Mouse (Mus musculus): ENCODE results near the gene Tnni1. TPM values are rescaled to one million over a fixed set of nuclear protein-coding genes. Genes with fewer than 3 reads are reported as not detected.

Tnni1 gene
- polyA plus RNA-seq, 1 experiment from 2014 or later = 15.6 TPM

DNA sequence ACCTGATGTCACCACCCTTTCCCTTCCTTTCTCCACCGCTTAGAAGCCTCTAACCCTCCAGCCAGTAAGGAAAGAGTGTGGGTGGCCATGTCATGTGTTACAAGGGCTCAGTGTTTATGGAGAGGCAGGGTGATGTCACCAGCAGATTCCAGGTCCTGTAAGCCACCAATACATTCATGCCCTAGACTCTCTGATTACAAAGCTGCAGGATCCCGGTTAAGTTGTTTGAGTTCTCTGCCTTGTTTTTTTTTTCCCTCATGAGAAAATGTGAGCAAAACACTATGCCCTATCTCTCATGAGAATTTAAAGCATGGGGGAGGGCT, 15.1 kb upstream of the Tnni1 start:
- peaks cover 30% of the 10 kb centered on the region for H3K27me3 ChIP-seq (ENCODE audit: control insufficient read depth, insufficient read depth, low read depth, low read length)
- no peak overlapping the region for H3K27ac ChIP-seq (ENCODE audit: low read length)
- no peaks in the 10 kb centered on the region for H3K36me3 ChIP-seq (ENCODE audit: control insufficient read depth, insufficient read depth)
- no peak overlapping the region for H3K4me2 ChIP-seq (ENCODE audit: low read depth, low read length)
- no peak for ATAC-seq (ENCODE audit: low read depth)
- H3K4me3 ChIP-seq (ENCODE audit: low read depth, low read length) = no peak overlapping the region
- no peaks in the 10 kb centered on the region for H3K9me3 ChIP-seq (replicated peaks; ENCODE audit: control insufficient read depth, low read length)
- peaks cover 10% of the 10 kb centered on the region for H3K4me1 ChIP-seq (ENCODE audit: control insufficient read depth, low read depth, low read length)
- no peak overlapping the region for H3K9ac ChIP-seq (ENCODE audit: low read depth, low read length)
- WGBS (ENCODE audit: insufficient replicate concordance) = 66% methylated on average over 2 of the region's 2 CpGs

DNA sequence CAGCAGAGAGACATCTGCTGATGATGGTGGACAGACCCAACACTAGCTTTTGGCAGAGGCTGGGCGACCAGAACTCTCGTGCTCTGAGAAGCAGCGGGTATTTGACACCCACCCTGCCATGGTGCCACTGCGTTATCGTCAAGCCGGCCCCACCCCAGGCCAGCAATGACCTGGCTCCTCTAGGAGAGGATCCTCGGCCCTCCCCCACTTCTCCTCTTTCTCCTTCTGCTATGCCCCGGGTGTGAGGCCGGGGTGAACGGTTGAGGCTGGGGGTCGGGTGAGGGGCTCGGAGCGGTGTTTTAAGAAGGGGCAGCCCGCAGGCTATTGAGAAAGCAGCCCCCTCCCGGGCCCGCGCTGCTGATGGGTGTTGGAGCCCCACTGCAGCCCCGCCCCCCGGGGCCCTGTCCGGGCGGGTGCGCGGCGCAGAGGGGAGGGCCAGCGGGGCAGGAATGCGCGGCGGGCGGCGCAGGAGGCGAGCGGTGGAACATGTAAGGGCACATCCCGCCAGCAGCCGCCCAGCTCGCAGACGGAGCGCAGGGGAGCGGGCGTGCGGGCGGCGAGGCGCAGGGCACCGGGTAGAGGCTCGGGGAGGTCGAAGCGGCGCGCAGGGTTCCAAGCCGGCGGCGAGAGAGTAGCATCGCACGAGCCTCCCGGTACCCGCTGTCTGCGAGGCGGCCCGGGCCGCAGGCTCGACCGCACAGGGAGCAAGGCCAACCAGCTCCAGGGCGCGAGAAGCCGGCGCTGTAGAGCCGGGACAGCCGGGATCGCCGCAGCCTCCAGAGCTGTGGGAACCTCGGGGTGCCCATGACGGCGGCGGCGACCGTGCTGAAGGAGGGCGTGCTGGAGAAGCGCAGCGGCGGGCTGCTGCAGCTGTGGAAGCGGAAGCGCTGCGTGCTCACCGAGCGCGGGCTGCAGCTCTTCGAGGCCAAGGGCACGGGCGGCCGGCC, 13.3 kb upstream of the Tnni1 start, which contains the start of gene Phlda3:
TSS of gene Phlda3 (plus strand) at position 475 of the 947 bp plus-strand sequence.
- Histone ChIP-seq H3K4me2 (ENCODE audit: low read depth, low read length) (peak within 1 kb of the TSS; percentile 81), H3K36me3 (ENCODE audit: control insufficient read depth, insufficient read depth) (no peaks in the 10 kb centered on the region), H3K27me3 (ENCODE audit: control insufficient read depth, insufficient read depth, low read depth, low read length) (peaks cover 32% of the 10 kb centered on the region), H3K4me1 (ENCODE audit: control insufficient read depth, low read depth, low read length) (peaks cover 10% of the 10 kb centered on the region), H3K9ac (ENCODE audit: low read depth, low read length) (peak within 1 kb of the TSS; percentile 54), H3K9me3 (replicated peaks; ENCODE audit: control insufficient read depth, low read length) (no peaks in the 10 kb centered on the region), H3K4me3 (ENCODE audit: low read depth, low read length) (peak within 1 kb of the TSS; percentile 63), H3K27ac (ENCODE audit: low read length) (no peak within 1 kb of the TSS)
- ATAC-seq (ENCODE audit: low read depth) = peak; percentile 83
- WGBS (ENCODE audit: insufficient replicate concordance) = under 1% methylated on average over 87 of the region's 90 CpGs

- H3K4me3 ChIP-seq (ENCODE audit: low read depth, low read length) = peak overlapping the region; percentile 63
- 26% methylated on average over 30 of the region's 30 CpGs for WGBS (ENCODE audit: insufficient replicate concordance)
- peak overlapping the region; percentile 54 for H3K9ac ChIP-seq (ENCODE audit: low read depth, low read length)
- peaks cover 10% of the 10 kb centered on the region for H3K4me1 ChIP-seq (ENCODE audit: control insufficient read depth, low read depth, low read length)
- no peak for ATAC-seq (ENCODE audit: low read depth)
- H3K27ac ChIP-seq (ENCODE audit: low read length) = no peak overlapping the region
- H3K4me2 ChIP-seq (ENCODE audit: low read depth, low read length) = peak overlapping the region; percentile 81
- peaks cover 32% of the 10 kb centered on the region for H3K27me3 ChIP-seq (ENCODE audit: control insufficient read depth, insufficient read depth, low read depth, low read length)
- no peaks in the 10 kb centered on the region for H3K36me3 ChIP-seq (ENCODE audit: control insufficient read depth, insufficient read depth)
- H3K9me3 ChIP-seq (replicated peaks; ENCODE audit: control insufficient read depth, low read length) = no peaks in the 10 kb centered on the region
Observed at GRCm38 (mm10) chr1:135766592-135767306, 12.5 kb upstream of the Tnni1 start.

- Histone ChIP-seq H3K27ac (ENCODE audit: low read length) (no peak overlapping the region), H3K36me3 (ENCODE audit: control insufficient read depth, insufficient read depth) (no peaks in the 10 kb centered on the region)
Observed at GRCm38 (mm10) chr1:135767324-135767890, 11.8 kb upstream of the Tnni1 start.

GRCm38 (mm10) chr1:135768400-135768799, 10.8 kb upstream of the Tnni1 start:
- no peak overlapping the region for H3K9ac ChIP-seq (ENCODE audit: low read depth, low read length)
- H3K4me3 ChIP-seq (ENCODE audit: low read depth, low read length) = no peak overlapping the region
- no peaks in the 10 kb centered on the region for H3K9me3 ChIP-seq (replicated peaks; ENCODE audit: control insufficient read depth, low read length)
- no peak overlapping the region for H3K27ac ChIP-seq (ENCODE audit: low read length)
- WGBS (ENCODE audit: insufficient replicate concordance) = 59% methylated on average over 2 of the region's 2 CpGs
- H3K36me3 ChIP-seq (ENCODE audit: control insufficient read depth, insufficient read depth) = no peaks in the 10 kb centered on the region
- H3K27me3 ChIP-seq (ENCODE audit: control insufficient read depth, insufficient read depth, low read depth, low read length) = peaks cover 32% of the 10 kb centered on the region
- H3K4me2 ChIP-seq (ENCODE audit: low read depth, low read length) = no peak overlapping the region
- H3K4me1 ChIP-seq (ENCODE audit: control insufficient read depth, low read depth, low read length) = peaks cover 10% of the 10 kb centered on the region
- ATAC-seq (ENCODE audit: low read depth) = no peak

More at GRCm38 (mm10) chr1:135767324-135767890, 11.8 kb upstream of the Tnni1 start:
- Histone ChIP-seq H3K4me1 (ENCODE audit: control insufficient read depth, low read depth, low read length) (peaks cover 10% of the 10 kb centered on the region), H3K27me3 (ENCODE audit: control insufficient read depth, insufficient read depth, low read depth, low read length) (peaks cover 32% of the 10 kb centered on the region), H3K4me3 (ENCODE audit: low read depth, low read length) (peak overlapping the region; percentile 63), H3K4me2 (ENCODE audit: low read depth, low read length) (peak overlapping the region; percentile 81), H3K9ac (ENCODE audit: low read depth, low read length) (no peak overlapping the region), H3K9me3 (replicated peaks; ENCODE audit: control insufficient read depth, low read length) (no peaks in the 10 kb centered on the region)
- no peak for ATAC-seq (ENCODE audit: low read depth)
- WGBS (ENCODE audit: insufficient replicate concordance) = 63% methylated on average over 4 of the region's 4 CpGs

GRCm38 (mm10) chr1:135770237-135770636, 9.0 kb upstream of the Tnni1 start:
- Histone ChIP-seq H3K4me1 (ENCODE audit: control insufficient read depth, low read depth, low read length) (peaks cover 10% of the 10 kb centered on the region), H3K36me3 (ENCODE audit: control insufficient read depth, insufficient read depth) (no peaks in the 10 kb centered on the region), H3K27me3 (ENCODE audit: control insufficient read depth, insufficient read depth, low read depth, low read length) (peaks cover 23% of the 10 kb centered on the region), H3K27ac (ENCODE audit: low read length) (no peak overlapping the region), H3K9ac (ENCODE audit: low read depth, low read length) (no peak overlapping the region), H3K9me3 (replicated peaks; ENCODE audit: control insufficient read depth, low read length) (no peaks in the 10 kb centered on the region), H3K4me2 (ENCODE audit: low read depth, low read length) (no peak overlapping the region), H3K4me3 (ENCODE audit: low read depth, low read length) (no peak overlapping the region)
- 39% methylated on average over 7 of the region's 7 CpGs for WGBS (ENCODE audit: insufficient replicate concordance)
- no peak for ATAC-seq (ENCODE audit: low read depth)

- no peak overlapping the region for H3K27ac ChIP-seq (ENCODE audit: low read length)
- no peaks in the 10 kb centered on the region for H3K36me3 ChIP-seq (ENCODE audit: control insufficient read depth, insufficient read depth)
- H3K9ac ChIP-seq (ENCODE audit: low read depth, low read length) = no peak overlapping the region
- ATAC-seq (ENCODE audit: low read depth) = no peak
- 24% methylated on average over 12 of the region's 12 CpGs for WGBS (ENCODE audit: insufficient replicate concordance)
- no peaks in the 10 kb centered on the region for H3K9me3 ChIP-seq (replicated peaks; ENCODE audit: control insufficient read depth, low read length)
- H3K4me1 ChIP-seq (ENCODE audit: control insufficient read depth, low read depth, low read length) = peaks cover 7% of the 10 kb centered on the region
- no peak overlapping the region for H3K4me3 ChIP-seq (ENCODE audit: low read depth, low read length)
- no peak overlapping the region for H3K4me2 ChIP-seq (ENCODE audit: low read depth, low read length)
- H3K27me3 ChIP-seq (ENCODE audit: control insufficient read depth, insufficient read depth, low read depth, low read length) = peaks cover 15% of the 10 kb centered on the region
Observed at GRCm38 (mm10) chr1:135770896-135771572, 8.2 kb upstream of the Tnni1 start.

DNA sequence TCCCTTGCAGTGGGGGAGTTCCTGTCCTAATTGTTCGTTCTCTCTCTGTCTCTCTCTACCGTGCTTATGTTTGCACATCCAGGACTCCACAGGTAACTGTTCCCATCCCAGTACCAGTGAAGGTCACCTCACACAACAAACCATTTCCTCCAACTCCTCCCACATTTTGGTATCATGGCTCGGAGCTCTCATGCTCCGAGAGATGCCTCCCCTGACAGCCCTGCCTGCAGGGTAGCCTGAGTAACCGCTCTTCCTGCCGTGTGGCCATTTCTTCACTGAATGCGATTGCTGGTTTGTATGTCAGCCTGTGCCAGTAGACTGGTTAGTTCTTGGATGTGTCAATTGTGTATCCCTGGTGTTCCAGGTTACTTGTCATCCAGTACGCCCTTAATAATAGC, 7.7 kb upstream of the Tnni1 start:
- ATAC-seq (ENCODE audit: low read depth) = no peak
- no peak overlapping the region for H3K27ac ChIP-seq (ENCODE audit: low read length)
- no peaks in the 10 kb centered on the region for H3K36me3 ChIP-seq (ENCODE audit: control insufficient read depth, insufficient read depth)
- H3K4me2 ChIP-seq (ENCODE audit: low read depth, low read length) = no peak overlapping the region
- no peaks in the 10 kb centered on the region for H3K9me3 ChIP-seq (replicated peaks; ENCODE audit: control insufficient read depth, low read length)
- no peak overlapping the region for H3K9ac ChIP-seq (ENCODE audit: low read depth, low read length)
- H3K4me3 ChIP-seq (ENCODE audit: low read depth, low read length) = no peak overlapping the region
- H3K4me1 ChIP-seq (ENCODE audit: control insufficient read depth, low read depth, low read length) = peaks cover 2% of the 10 kb centered on the region
- peaks cover 10% of the 10 kb centered on the region for H3K27me3 ChIP-seq (ENCODE audit: control insufficient read depth, insufficient read depth, low read depth, low read length)
- 59% methylated on average over 8 of the region's 8 CpGs for WGBS (ENCODE audit: insufficient replicate concordance)
